Mouse (Mus musculus) liver, embryonic 13.5 days (tissue): Measurements from ENCODE around the gene Id2. TPM values are rescaled to one million over a fixed set of nuclear protein-coding genes. Genes with fewer than 3 reads are reported as not detected.

Experiments used
- ATAC-seq: fragments of 200-750 bp; cut with Nextera tagmentation; 2 replicates; pipeline ENCODE4 v1.8.0; 2017; ENCODE audit warnings: low read depth, mild to moderate bottlenecking, moderate number of reproducible peaks, moderate library complexity
- DNase-seq: peaks from one replicate; pipeline ENCODE4 v3.0.0; 2022
- H3K27ac ChIP-seq: fragments of 300-500 bp; sonication (generic); 2 replicates; pipeline ENCODE4 v1.5.1; 2015; ENCODE audit warnings: moderate library complexity, mild to moderate bottlenecking, inconsistent platforms
- H3K27me3 ChIP-seq: fragments of 300-500 bp; sonication (generic); 2 replicates; pipeline ENCODE4 v1.6.1; 2015; ENCODE audit warnings: mild to moderate bottlenecking, inconsistent platforms
- H3K36me3 ChIP-seq: fragments of 300-500 bp; sonication (generic); 2 replicates; pipeline ENCODE4 v1.6.1; 2015; ENCODE audit warnings: mild to moderate bottlenecking, inconsistent platforms
- H3K4me1 ChIP-seq: fragments of 300-500 bp; sonication (generic); replicated peaks from 2 replicates; pipeline ENCODE4 v1.6.1; 2015; ENCODE audit warnings: inconsistent platforms
- H3K4me2 ChIP-seq: fragments of 300-500 bp; sonication (generic); 2 replicates; pipeline ENCODE4 v1.6.1; 2015; ENCODE audit warnings: inconsistent platforms, mild to moderate bottlenecking, moderate library complexity
- H3K4me3 ChIP-seq: fragments of 300-500 bp; sonication (generic); replicated peaks from 2 replicates; pipeline ENCODE4 v1.5.1; 2015; ENCODE audit warnings: mild to moderate bottlenecking, inconsistent platforms
- H3K9ac ChIP-seq: fragments of 300-500 bp; sonication (generic); 2 replicates; pipeline ENCODE4 v1.6.1; 2015; ENCODE audit warnings: mild to moderate bottlenecking, inconsistent platforms
- H3K9me3 ChIP-seq: fragments of 300-500 bp; sonication (generic); replicated peaks from 2 replicates; pipeline ENCODE4 v1.6.1; 2016; ENCODE audit warnings: inconsistent platforms
- WGBS: fragments of 180-500 bp; shearing (Covaris S2); methylation state at CpG from one replicate; pipeline ENCODE4 v1.1.7; 2015; ENCODE audit not compliant: insufficient replicate concordance; 5-methylcytosine and 5-hydroxymethylcytosine counted together
- polyA plus RNA-seq: library from polyadenylated mRNA; unstranded; fragments of >200 nt; fragmentation: Nextera tagmentation; extraction: Ambion mirVana; gene quantifications from 2 replicates; pipeline ENCODE4 v1.2.1, GENCODE M21; 2015

Gene Id2
- polyA plus RNA-seq, 1 experiment from 2014 or later, result 98.7 TPM

DNA sequence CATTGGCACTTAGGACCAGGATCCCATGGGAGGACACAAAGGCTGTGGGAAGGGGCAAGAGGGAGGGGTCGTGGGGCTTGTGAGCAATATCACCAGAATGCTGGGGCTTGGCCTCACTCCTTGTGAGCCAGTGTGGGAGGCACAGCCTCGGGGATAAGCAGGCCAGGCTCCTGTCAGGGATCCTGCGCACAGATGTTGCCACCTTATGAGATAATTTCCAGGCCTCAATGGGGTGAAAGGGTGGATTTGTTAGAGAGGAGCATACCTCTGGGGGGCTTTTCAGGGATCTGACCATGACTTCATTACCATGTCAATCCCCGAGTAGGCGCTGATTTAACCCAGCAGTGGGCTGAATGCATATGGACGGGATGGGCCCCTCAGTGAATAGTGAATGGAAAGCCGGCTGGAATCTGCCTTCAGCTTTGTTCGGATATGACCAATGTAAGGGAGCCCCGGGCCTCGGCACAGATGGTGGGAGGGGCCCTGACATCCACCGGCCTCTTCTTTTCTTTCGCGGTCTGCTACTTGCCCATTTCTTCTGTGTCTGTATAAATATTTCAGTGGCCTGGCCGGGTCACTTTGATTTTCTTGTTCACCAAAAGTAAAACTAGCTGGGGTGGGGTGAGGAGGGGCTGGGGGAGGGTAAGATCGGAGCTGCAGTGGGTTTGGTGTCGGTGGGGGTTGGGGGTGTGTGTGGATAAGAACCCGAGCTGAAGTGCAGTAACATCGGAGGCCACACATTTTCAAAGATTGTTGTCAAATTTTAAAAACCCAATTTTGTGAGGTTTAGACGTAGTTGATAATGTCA, 27.7 kb upstream of the Id2 start:
- Histone ChIP-seq H3K9ac (no peak overlapping the region), H3K4me3 (no peak overlapping the region), H3K27ac (no peak overlapping the region), H3K4me1 (peaks cover 10% of the 10 kb centered on the region), H3K36me3 (no peaks in the 10 kb centered on the region), H3K27me3 (no peaks in the 10 kb centered on the region), H3K9me3 (no peaks in the 10 kb centered on the region), H3K4me2 (no peak overlapping the region)
- DNase-seq (no peak), ATAC-seq (no peak)
- WGBS, result 45% methylated on average over 19 of the region's 19 CpGs

- no peak overlapping the region for H3K4me3 ChIP-seq
- H3K9ac ChIP-seq, result no peak overlapping the region
- no peak for DNase-seq
- H3K4me2 ChIP-seq, result no peak overlapping the region
- no peaks in the 10 kb centered on the region for H3K36me3 ChIP-seq
- WGBS, result 82% methylated on average over 4 of the region's 4 CpGs
- ATAC-seq, result no peak
- H3K9me3 ChIP-seq, result no peaks in the 10 kb centered on the region
- H3K4me1 ChIP-seq, result 0 out of 2 replicates have a peak, but pooled peaks cover 4% of the 10 kb centered on the region
- H3K27ac ChIP-seq, result no peak overlapping the region
- no peaks in the 10 kb centered on the region for H3K27me3 ChIP-seq
Observed at GRCm38 (mm10) chr12:25120753-25121152, 23.8 kb upstream of the Id2 start.

GRCm38 (mm10) chr12:25119278-25119677, 22.3 kb upstream of the Id2 start:
- no peak overlapping the region; the same call in 1 of the 2 replicates for H3K27ac ChIP-seq
- H3K4me2 ChIP-seq, result no peak overlapping the region
- no peak overlapping the region for H3K4me3 ChIP-seq
- ATAC-seq (peak; percentile 68), DNase-seq (no peak)
- no peak overlapping the region for H3K9ac ChIP-seq
- no peaks in the 10 kb centered on the region for H3K36me3 ChIP-seq
- 0 out of 2 replicates have a peak, but pooled peaks cover 4% of the 10 kb centered on the region for H3K4me1 ChIP-seq
- H3K27me3 ChIP-seq, result no peaks in the 10 kb centered on the region
- no peaks in the 10 kb centered on the region for H3K9me3 ChIP-seq
- WGBS, result 22% methylated on average over 15 of the region's 15 CpGs

DNA sequence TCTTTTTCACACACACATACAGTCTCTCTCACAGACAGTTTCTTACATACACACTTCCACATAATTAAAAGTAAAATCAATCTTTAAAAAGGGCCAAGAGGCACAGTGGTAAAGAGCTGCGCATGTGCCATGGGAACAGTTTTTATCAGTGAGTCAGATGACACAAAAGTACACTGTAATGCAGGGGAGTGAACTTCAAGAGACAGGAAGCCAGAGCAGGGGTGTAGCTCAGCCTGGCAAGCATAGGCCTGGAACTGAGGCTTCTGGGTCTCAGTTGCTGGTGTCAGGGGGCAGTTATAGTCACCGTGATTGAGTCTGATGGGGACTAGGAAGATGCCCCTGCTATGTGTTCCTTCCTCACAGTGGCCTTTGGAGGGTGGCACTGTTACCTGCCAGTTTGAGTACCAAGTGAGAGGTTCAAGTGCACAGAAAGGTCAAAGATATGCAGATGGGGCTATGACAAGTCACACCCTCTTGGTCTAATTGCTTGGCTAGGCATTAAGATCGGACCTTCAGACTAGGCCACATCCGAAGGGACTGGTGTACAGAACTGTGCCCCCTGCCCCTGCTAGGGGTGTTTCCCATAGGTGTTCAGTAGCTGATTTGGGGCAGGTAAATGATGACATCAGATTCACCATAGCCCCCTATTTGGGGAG, 21.0 kb upstream of the Id2 start:
- 57% methylated on average over 4 of the region's 4 CpGs for WGBS
- Histone ChIP-seq H3K9me3 (no peaks in the 10 kb centered on the region), H3K4me1 (0 out of 2 replicates have a peak, but pooled peaks cover 4% of the 10 kb centered on the region), H3K36me3 (no peaks in the 10 kb centered on the region), H3K27me3 (no peaks in the 10 kb centered on the region), H3K9ac (no peak overlapping the region), H3K4me2 (no peak overlapping the region), H3K4me3 (no peak overlapping the region), H3K27ac (no peak overlapping the region)
- DNase-seq (no peak), ATAC-seq (no peak)

GRCm38 (mm10) chr12:25116126-25116525, 19.2 kb upstream of the Id2 start:
- 48% methylated on average over 2 of the region's 2 CpGs for whole genome bisulfite sequencing
- no peak for DNase-seq

DNA sequence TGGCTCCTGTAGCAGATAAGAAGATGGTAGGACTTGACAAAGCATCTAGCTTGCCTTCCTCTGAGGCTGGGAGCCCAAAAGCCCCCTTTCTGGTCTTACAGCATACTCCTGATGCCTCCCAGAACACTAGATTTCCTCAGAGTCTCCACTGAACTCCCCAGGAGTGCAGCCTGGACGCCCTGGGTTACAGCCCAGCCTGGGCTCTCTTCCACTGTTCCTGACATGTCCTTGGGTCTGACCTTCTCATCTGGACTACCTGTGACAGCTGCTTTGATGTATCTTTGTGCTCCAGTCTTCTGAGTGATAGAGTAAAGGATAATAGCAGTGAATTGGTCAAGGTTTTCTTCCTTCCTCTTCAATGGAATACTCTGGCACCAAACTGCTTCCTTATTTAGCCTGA, 17.5 kb upstream of the Id2 start:
- no peak for DNase-seq
- WGBS, result 39% methylated on average over 1 of the region's 1 CpGs
- Histone ChIP-seq H3K4me1 (peaks cover 11% of the 10 kb centered on the region; the same call in 1 of the 2 replicates), H3K4me2 (no peak overlapping the region), H3K27me3 (no peaks in the 10 kb centered on the region), H3K27ac (no peak overlapping the region), H3K4me3 (no peak overlapping the region), H3K9ac (no peak overlapping the region), H3K36me3 (no peaks in the 10 kb centered on the region), H3K9me3 (no peaks in the 10 kb centered on the region)
- no peak for ATAC-seq

More at GRCm38 (mm10) chr12:25116126-25116525, 19.2 kb upstream of the Id2 start:
- H3K4me2 ChIP-seq, result no peak overlapping the region
- H3K27me3 ChIP-seq, result no peaks in the 10 kb centered on the region
- H3K9ac ChIP-seq, result no peak overlapping the region
- H3K9me3 ChIP-seq, result no peaks in the 10 kb centered on the region
- H3K27ac ChIP-seq, result no peak overlapping the region
- no peak overlapping the region for H3K4me3 ChIP-seq
- H3K36me3 ChIP-seq, result no peaks in the 10 kb centered on the region
- H3K4me1 ChIP-seq, result 0 out of 2 replicates have a peak, but pooled peaks cover 4% of the 10 kb centered on the region
- no peak for ATAC-seq

- WGBS, result 56% methylated on average over 2 of the region's 2 CpGs
- H3K4me2 ChIP-seq, result no peak overlapping the region
- no peaks in the 10 kb centered on the region for H3K27me3 ChIP-seq
- H3K36me3 ChIP-seq, result no peaks in the 10 kb centered on the region
- peaks cover 7% of the 10 kb centered on the region; the same call in 1 of the 2 replicates for H3K4me1 ChIP-seq
- no peak overlapping the region for H3K4me3 ChIP-seq
- DNase-seq (no peak), ATAC-seq (no peak)
- H3K9me3 ChIP-seq, result no peaks in the 10 kb centered on the region
- H3K9ac ChIP-seq, result no peak overlapping the region
- no peak overlapping the region for H3K27ac ChIP-seq
Observed at GRCm38 (mm10) chr12:25113357-25113756, 16.4 kb upstream of the Id2 start.

DNA sequence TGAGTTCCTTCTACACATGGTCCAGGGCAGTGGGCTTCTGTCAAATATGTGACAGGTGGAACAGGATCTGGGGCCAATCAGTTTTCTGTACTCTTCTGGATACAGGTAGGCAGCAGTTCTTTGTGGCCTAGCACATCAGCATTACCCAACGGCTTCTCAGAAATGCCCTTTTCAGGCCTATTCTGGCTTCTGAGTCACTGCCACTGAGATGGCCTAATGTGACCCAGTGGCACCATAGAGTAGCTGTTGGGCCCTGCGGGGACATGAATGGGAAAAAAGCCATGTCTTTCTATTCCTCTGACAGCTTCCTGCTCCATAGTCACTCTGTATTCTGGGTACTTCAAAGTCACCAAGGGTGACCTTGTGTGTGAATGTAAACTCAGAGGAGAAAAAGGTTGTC, 15.9 kb upstream of the Id2 start:
- H3K4me2 ChIP-seq, result no peak overlapping the region

GRCm38 (mm10) chr12:25110682-25111078, 13.7 kb upstream of the Id2 start:
- Histone ChIP-seq H3K4me3 (no peak overlapping the region), H3K9me3 (no peaks in the 10 kb centered on the region), H3K36me3 (no peaks in the 10 kb centered on the region), H3K4me1 (peaks cover 7% of the 10 kb centered on the region; the same call in 1 of the 2 replicates), H3K27ac (no peak overlapping the region), H3K9ac (no peak overlapping the region), H3K4me2 (no peak overlapping the region), H3K27me3 (no peaks in the 10 kb centered on the region)
- 69% methylated on average over 7 of the region's 7 CpGs for WGBS
- ATAC-seq (no peak), DNase-seq (no peak)

More for the DNA sequence above, 15.9 kb upstream of the Id2 start:
- DNase-seq (no peak), ATAC-seq (no peak)
- peaks cover 7% of the 10 kb centered on the region; the same call in 1 of the 2 replicates for H3K4me1 ChIP-seq
- WGBS, result 67% methylated on average over 2 of the region's 2 CpGs
- no peaks in the 10 kb centered on the region for H3K9me3 ChIP-seq
- H3K27ac ChIP-seq, result no peak overlapping the region
- H3K36me3 ChIP-seq, result no peaks in the 10 kb centered on the region
- no peak overlapping the region for H3K4me3 ChIP-seq
- H3K9ac ChIP-seq, result no peak overlapping the region
- no peaks in the 10 kb centered on the region for H3K27me3 ChIP-seq

GRCm38 (mm10) chr12:25109971-25110681, 13.2 kb upstream of the Id2 start:
- DNase-seq, result no peak
- no peaks in the 10 kb centered on the region for H3K36me3 ChIP-seq
- no peak overlapping the region for H3K9ac ChIP-seq
- no peak for ATAC-seq
- H3K27me3 ChIP-seq, result no peaks in the 10 kb centered on the region
- no peaks in the 10 kb centered on the region for H3K9me3 ChIP-seq
- no peak overlapping the region for H3K27ac ChIP-seq
- WGBS, result 56% methylated on average over 7 of the region's 7 CpGs
- no peak overlapping the region for H3K4me3 ChIP-seq
- peaks cover 7% of the 10 kb centered on the region; the same call in 1 of the 2 replicates for H3K4me1 ChIP-seq
- no peak overlapping the region for H3K4me2 ChIP-seq

DNA sequence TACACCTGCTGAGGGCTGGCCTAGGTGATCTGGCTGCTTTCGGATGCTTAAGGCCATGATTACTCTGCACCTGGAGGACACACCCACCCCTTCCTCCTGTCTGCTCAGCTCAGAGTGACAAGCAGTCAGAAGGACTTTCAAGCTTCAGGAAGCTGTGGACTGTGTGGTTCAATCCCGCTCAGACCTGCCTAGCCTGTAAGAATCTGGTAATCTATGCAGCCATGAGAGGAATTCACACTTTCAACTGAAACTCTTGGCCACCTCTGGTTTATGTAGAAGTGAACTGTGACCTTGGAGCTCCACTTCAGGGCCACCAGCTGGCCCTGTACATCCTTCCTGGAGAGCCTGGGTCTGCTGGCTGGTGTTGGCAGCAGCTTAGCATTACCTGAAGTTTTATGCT, 11.9 kb upstream of the Id2 start:
- Histone ChIP-seq H3K4me2 (no peak overlapping the region), H3K27me3 (no peaks in the 10 kb centered on the region), H3K9me3 (no peaks in the 10 kb centered on the region), H3K4me3 (no peak overlapping the region), H3K9ac (no peak overlapping the region), H3K27ac (no peak overlapping the region), H3K36me3 (no peaks in the 10 kb centered on the region), H3K4me1 (peaks cover 7% of the 10 kb centered on the region; the same call in 1 of the 2 replicates)
- no peak for DNase-seq
- ATAC-seq, result no peak
- WGBS, result 52% methylated on average over 2 of the region's 2 CpGs
